Comparison of ENCODE assay signal across 8 mouse cellular contexts in genomic region chr2:118976282-118976929, GRCm38 (mm10). TPM values are rescaled to one million over a fixed set of nuclear protein-coding genes. Genes with fewer than 3 reads are reported as not detected.
DNase-seq lines count a peak whose midpoint lies in the region; ATAC-seq lines count a peak whose summit lies in the region.

No protein-coding gene starts in this region.

- peak overlapping the region; percentile 97 for H3K4me2 ChIP-seq in intestine, embryonic 15.5 days (replicated peaks)

- ATAC-seq in intestine, embryonic 15.5 days, result peak; percentile 88
- peak; percentile 90 for ATAC-seq in megakaryocyte-erythroid progenitor cell, adult 5-6 weeks (replicated peaks; ENCODE audit: low FRiP score, low TSS enrichment, poor library complexity, severe bottlenecking)

- peak overlapping the region; percentile 64 for H3K4me3 ChIP-seq in intestine, embryonic 15.5 days (replicated peaks)

- WGBS in intestine, embryonic 15.5 days, result 1% methylated on average over 57 of the region's 57 CpGs

- no peaks in the 10 kb centered on the region for H3K9me3 ChIP-seq in intestine, embryonic 15.5 days

- H3K27me3 ChIP-seq in intestine, embryonic 15.5 days (replicated peaks), result peaks cover 24% of the 10 kb centered on the region; the same call in 1 of the 2 replicates

- H3K4me1 ChIP-seq in intestine, embryonic 15.5 days (replicated peaks), result 0 out of 2 replicates have a peak, but pooled peaks cover 9% of the 10 kb centered on the region

- no peaks in the 10 kb centered on the region for H3K36me3 ChIP-seq in intestine, embryonic 15.5 days

- H3K27ac ChIP-seq in intestine, embryonic 15.5 days, result no peak overlapping the region; the same call in 1 of the 2 replicates

- H3K9ac ChIP-seq in intestine, embryonic 15.5 days, result peak overlapping the region; percentile 59

- peak; percentile 94 for DNase-seq in adrenal gland, adult 2 months
- DNase-seq in embryo, embryonic 11 days, result peak; percentile 90
- peak; percentile 81 for DNase-seq in gastrocnemius, postnatal 25 days
- peak; percentile 68 to 79 for DNase-seq in left cerebral cortex, postnatal 14 days (ENCODE audit: low spot score in 2 of 2)
- DNase-seq in right cerebral cortex, postnatal 14 days, result peak; percentile 79
- DNase-seq in urinary bladder, postnatal 25 days (ENCODE audit: low spot score), result peak; percentile 86

- intact Hi-C loops in left cerebral cortex, postnatal 14 days (cut with DNase I), result no loop called here

RNA-seq across cellular contexts. Expression of gene Chst14, which starts 50.1 kb away (rescaled TPM):
- 10 to 100 TPM in 1 of 2 experiments, 1 to 10 TPM in 1; 7.8 to 15.7 TPM for total RNA-seq in adrenal gland, adult 2 months (2021)
- 21.6 and 22.0 TPM in 2 replicates for polyA plus RNA-seq in adrenal gland, adult 2 months (2012; rRNA removed)
- 1 to 10 TPM; 2.8 TPM for total RNA-seq in gastrocnemius, postnatal 25 days (2021)
- polyA plus RNA-seq in intestine, embryonic 15.5 days (2015; fragmentation: Nextera tagmentation; extraction: Ambion mirVana), result 21.0 and 21.3 TPM in 2 replicates
- total RNA-seq in left cerebral cortex, postnatal 14 days (2021), result 1 to 10 TPM; 2.3 to 2.4 TPM
- total RNA-seq in megakaryocyte-erythroid progenitor cell, adult 5-6 weeks (2014; fragmentation: Nextera tagmentation), result 2.2 and 3.6 TPM in 2 replicates
- total RNA-seq in megakaryocyte-erythroid progenitor cell, adult 5-6 weeks (2017), result 1.1 and 1.7 TPM in 2 replicates

RNA-seq across cellular contexts. Expression of gene Ccdc32, which starts 52.8 kb away (rescaled TPM):
- total RNA-seq in adrenal gland, adult 2 months (2021), result 10 to 100 TPM; 13.1 to 21.5 TPM
- polyA plus RNA-seq in adrenal gland, adult 2 months (2012; rRNA removed), result 3.3 and 3.8 TPM in 2 replicates
- 1 to 10 TPM; 3.7 to 4.8 TPM for total RNA-seq in gastrocnemius, postnatal 25 days (2021)
- polyA plus RNA-seq in intestine, embryonic 15.5 days (2015; fragmentation: Nextera tagmentation; extraction: Ambion mirVana), result 30.4 and 30.6 TPM in 2 replicates
- total RNA-seq in left cerebral cortex, postnatal 14 days (2021), result 10 to 100 TPM; 60.2 TPM
- 15.1 and 18.7 TPM in 2 replicates for total RNA-seq in megakaryocyte-erythroid progenitor cell, adult 5-6 weeks (2014; fragmentation: Nextera tagmentation)
- 16.6 and 18.7 TPM in 2 replicates for total RNA-seq in megakaryocyte-erythroid progenitor cell, adult 5-6 weeks (2017)

RNA-seq across cellular contexts. Expression of gene Rpusd2, which starts 58.2 kb away (rescaled TPM):
- total RNA-seq in adrenal gland, adult 2 months (2021), result 1 to 10 TPM; 4.1 to 5.5 TPM
- 3.2 and 3.5 TPM in 2 replicates for polyA plus RNA-seq in adrenal gland, adult 2 months (2012; rRNA removed)
- total RNA-seq in gastrocnemius, postnatal 25 days (2021), result 1 to 10 TPM; 2.4 to 2.5 TPM
- polyA plus RNA-seq in intestine, embryonic 15.5 days (2015; fragmentation: Nextera tagmentation; extraction: Ambion mirVana), result 4.8 and 4.9 TPM in 2 replicates
- total RNA-seq in left cerebral cortex, postnatal 14 days (2021), result 1 to 10 TPM; 5.5 to 6.6 TPM
- total RNA-seq in megakaryocyte-erythroid progenitor cell, adult 5-6 weeks (2014; fragmentation: Nextera tagmentation), result 19.0 and 25.4 TPM in 2 replicates
- total RNA-seq in megakaryocyte-erythroid progenitor cell, adult 5-6 weeks (2017), result 20.1 and 23.0 TPM in 2 replicates
